Mouse (Mus musculus) kidney, postnatal 0 days (tissue): ENCODE data around the gene Iqck. TPM values are rescaled to one million over a fixed set of nuclear protein-coding genes. Genes with fewer than 3 reads are reported as not detected.

Experiments
- ATAC-seq: fragments of 200-750 bp; cut with Nextera tagmentation; replicated peaks from 2 replicates; pipeline ENCODE4 v1.8.0; 2017; ENCODE audit warnings: low read depth, moderate number of reproducible peaks, moderate TSS enrichment, moderate library complexity; ENCODE audit not compliant: low FRiP score
- DNase-seq: peaks from one replicate; pipeline ENCODE4 v3.0.0-alpha.2; 2016; ENCODE audit warnings: low spot score
- H3K27ac ChIP-seq: fragments of 300-500 bp; sonication (generic); 2 replicates; pipeline ENCODE4 v1.5.1; 2014; ENCODE audit warnings: mild to moderate bottlenecking
- H3K27me3 ChIP-seq: fragments of 300-500 bp; sonication (generic); 2 replicates; pipeline ENCODE4 v1.6.1; 2014; ENCODE audit warnings: low read length, mixed read lengths; ENCODE audit not compliant: insufficient read depth
- H3K36me3 ChIP-seq: fragments of 300-500 bp; sonication (generic); 2 replicates; pipeline ENCODE4 v1.6.1; 2014; ENCODE audit warnings: low read length, mixed read lengths; ENCODE audit not compliant: insufficient read depth
- H3K4me1 ChIP-seq: fragments of 300-500 bp; sonication (generic); replicated peaks from 2 replicates; pipeline ENCODE4 v1.6.1; 2014; ENCODE audit warnings: antibody characterized with exemption, low read length, mixed read lengths; ENCODE audit not compliant: insufficient read depth
- H3K4me2 ChIP-seq: fragments of 300-500 bp; sonication (generic); 2 replicates; pipeline ENCODE4 v1.6.1; 2014; ENCODE audit warnings: mild to moderate bottlenecking, low read length, moderate library complexity, mixed read lengths
- H3K4me3 ChIP-seq: fragments of 300-500 bp; sonication (generic); replicated peaks from 2 replicates; pipeline ENCODE4 v1.5.1; 2014; ENCODE audit warnings: low read depth, low read length
- H3K9ac ChIP-seq: fragments of 300-500 bp; sonication (generic); 2 replicates; pipeline ENCODE4 v1.6.1; 2014; ENCODE audit warnings: low read depth, low read length
- H3K9me3 ChIP-seq: fragments of 300-500 bp; sonication (generic); replicated peaks from 2 replicates; pipeline ENCODE4 v1.6.1; 2016; ENCODE audit warnings: low read length, inconsistent platforms, mixed read lengths
- CTCF ChIP-seq: IDR thresholded peaks from 2 replicates; pipeline ENCODE4 v1.5.1; 2016; ENCODE audit warnings: antibody characterized with exemption, low read depth, mild to moderate bottlenecking, moderate library complexity
- WGBS: fragments of 180-500 bp; shearing (Covaris S2); extraction: QIAGEN DNeasy Blood & Tissue Kit; methylation state at CpG from one replicate; pipeline ENCODE4 v1.1.7; 2014; 5-methylcytosine and 5-hydroxymethylcytosine counted together
- polyA plus RNA-seq: library from polyadenylated mRNA; unstranded; fragments of >200 nt; fragmentation: Nextera tagmentation; extraction: Ambion mirVana; gene quantifications from 2 replicates; pipeline ENCODE4 v1.2.1, GENCODE M21; 2015

Iqck gene
- polyA plus RNA-seq, 1 experiment from 2014 or later = 2.9 TPM

DNA sequence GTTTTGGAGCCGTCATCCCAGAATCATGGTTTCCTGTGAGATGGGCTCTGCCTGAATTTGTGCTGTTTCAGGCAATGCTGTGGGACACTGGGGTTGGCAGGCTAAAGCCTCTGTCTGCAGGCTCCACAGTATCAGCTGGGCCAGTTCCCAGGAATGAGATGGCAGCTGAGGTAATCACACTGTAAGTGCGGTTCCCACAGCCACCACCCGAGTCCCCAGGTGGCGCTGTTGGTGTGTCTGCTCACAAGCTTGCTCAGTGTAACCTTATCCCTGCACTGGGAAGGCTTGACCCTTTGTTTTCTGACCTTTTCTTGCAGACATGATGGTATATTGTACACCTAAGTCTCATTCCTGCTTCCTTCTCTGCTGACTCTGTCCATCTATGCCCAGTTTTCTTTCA lies 164.0 kb downstream of the Iqck start:
- 20% methylated on average over 4 of the region's 4 CpGs for WGBS
- no peaks in the 10 kb centered on the region for H3K36me3 ChIP-seq
- H3K27me3 ChIP-seq = no peaks in the 10 kb centered on the region
- DNase-seq = peak; percentile 61
- no peaks in the 10 kb centered on the region for H3K9me3 ChIP-seq
- no peak overlapping the region for H3K4me3 ChIP-seq
- H3K9ac ChIP-seq = no peak overlapping the region
- no peak overlapping the region for H3K27ac ChIP-seq
- ATAC-seq = peak; percentile 45; the same call in 1 of the 2 replicates
- peak; percentile 77 for TF ChIP-seq CTCF
- H3K4me2 ChIP-seq = no peak overlapping the region
- no peaks in the 10 kb centered on the region for H3K4me1 ChIP-seq

Other genes starting within 250 kb of the Iqck start
- gene Gde1, start 150.0 kb upstream of the Iqck start, polyA plus RNA-seq = 139 and 148 TPM in 2 replicates
- gene Ccp110, start 143.2 kb upstream of the Iqck start, polyA plus RNA-seq = 6.8 and 8.1 TPM in 2 replicates
- gene Vps35l, start 115.5 kb upstream of the Iqck start, polyA plus RNA-seq = 59.0 and 63.9 TPM in 2 replicates
- gene Knop1, start 502 bp downstream of the Iqck start, polyA plus RNA-seq = 101 TPM in 2 replicates
- 4.1 and 4.5 TPM in 2 replicates for gene Gprc5b, start 139.5 kb downstream of the Iqck start, polyA plus RNA-seq